Mouse (Mus musculus) heart, embryonic 16.5 days (tissue): ENCODE data around the gene Chrna9. TPM values are rescaled to one million over a fixed set of nuclear protein-coding genes. Genes with fewer than 3 reads are reported as not detected.
A peak's percentile ranks its signal among the peaks of the same experiment; 100 is the strongest.

ENCODE experiments used
- ATAC-seq: fragments of 200-750 bp; cut with Nextera tagmentation; replicated peaks from 2 replicates; pipeline ENCODE4 v1.8.0; 2017; ENCODE audit warnings: moderate number of reproducible peaks; ENCODE audit not compliant: insufficient read depth, low FRiP score; ENCODE audit errors: extremely low read depth
- H3K27ac ChIP-seq: fragments of 300-500 bp; sonication (generic); 2 replicates; pipeline ENCODE4 v1.5.1; 2014; ENCODE audit warnings: mild to moderate bottlenecking, low read length, control low read depth, moderate library complexity
- H3K27me3 ChIP-seq: fragments of 300-500 bp; sonication (generic); 2 replicates; pipeline ENCODE4 v1.6.1; 2014; ENCODE audit warnings: low read length, mixed read lengths; ENCODE audit not compliant: control insufficient read depth, insufficient read depth
- H3K36me3 ChIP-seq: fragments of 300-500 bp; sonication (generic); 2 replicates; pipeline ENCODE4 v1.6.1; 2014; ENCODE audit not compliant: control insufficient read depth, insufficient read depth
- H3K4me1 ChIP-seq: fragments of 300-500 bp; sonication (generic); 2 replicates; pipeline ENCODE4 v1.6.1; 2014; ENCODE audit warnings: low read length, mixed read lengths; ENCODE audit not compliant: control insufficient read depth, insufficient read depth
- H3K4me2 ChIP-seq: fragments of 300-500 bp; sonication (generic); 2 replicates; pipeline ENCODE4 v1.6.1; 2014; ENCODE audit warnings: low read depth, mild to moderate bottlenecking, control low read depth, low read length
- H3K4me3 ChIP-seq: fragments of 300-500 bp; sonication (generic); 2 replicates; pipeline ENCODE4 v1.5.1; 2014; ENCODE audit warnings: mild to moderate bottlenecking, control low read depth, low read length
- H3K9ac ChIP-seq: fragments of 300-500 bp; sonication (generic); 2 replicates; pipeline ENCODE4 v1.6.1; 2014; ENCODE audit warnings: low read length, control low read depth
- H3K9me3 ChIP-seq: fragments of 300-500 bp; sonication (generic); replicated peaks from 2 replicates; pipeline ENCODE4 v1.6.1; 2016; ENCODE audit warnings: low read length; ENCODE audit not compliant: control insufficient read depth
- WGBS: fragments of 180-500 bp; shearing (Covaris S2); extraction: QIAGEN DNeasy Blood & Tissue Kit; methylation state at CpG from one replicate; pipeline ENCODE4 v1.1.7; 2014; 5-methylcytosine and 5-hydroxymethylcytosine counted together
- polyA plus RNA-seq: library from polyadenylated mRNA; unstranded; fragments of >200 nt; fragmentation: Nextera tagmentation; extraction: Ambion mirVana; gene quantifications from 2 replicates; pipeline ENCODE4 v1.2.1, GENCODE M21; 2015

Chrna9 gene
- polyA plus RNA-seq, 1 experiment from 2014 or later = 7.6 TPM

- H3K4me2 ChIP-seq = no peak overlapping the region
Measured at GRCm38 (mm10) chr5:65950236-65950635, 15.5 kb downstream of the Chrna9 start.

GRCm38 (mm10) chr5:65950679-65951512 lies 16.2 kb downstream of the Chrna9 start:
- H3K27me3 ChIP-seq = no peaks in the 10 kb centered on the region
- no peak overlapping the region for H3K4me3 ChIP-seq
- no peak overlapping the region for H3K4me2 ChIP-seq
- WGBS = 76% methylated on average over 18 of the region's 18 CpGs
- peaks cover 7% of the 10 kb centered on the region for H3K4me1 ChIP-seq
- no peaks in the 10 kb centered on the region for H3K36me3 ChIP-seq
- ATAC-seq = no peak
- no peak overlapping the region for H3K27ac ChIP-seq
- no peaks in the 10 kb centered on the region for H3K9me3 ChIP-seq
- H3K9ac ChIP-seq = no peak overlapping the region

More at GRCm38 (mm10) chr5:65950236-65950635, 15.5 kb downstream of the Chrna9 start:
- Histone ChIP-seq H3K27ac (no peak overlapping the region), H3K36me3 (no peaks in the 10 kb centered on the region), H3K9ac (no peak overlapping the region), H3K9me3 (no peaks in the 10 kb centered on the region), H3K4me3 (no peak overlapping the region), H3K4me1 (peaks cover 1% of the 10 kb centered on the region; the same call in 1 of the 2 replicates), H3K27me3 (no peaks in the 10 kb centered on the region)
- ATAC-seq = no peak
- 66% methylated on average over 6 of the region's 6 CpGs for WGBS

- Histone ChIP-seq H3K9ac (no peak overlapping the region), H3K9me3 (no peaks in the 10 kb centered on the region), H3K4me3 (no peak overlapping the region), H3K4me2 (no peak overlapping the region), H3K36me3 (no peaks in the 10 kb centered on the region), H3K27me3 (no peaks in the 10 kb centered on the region), H3K4me1 (peaks cover 7% of the 10 kb centered on the region), H3K27ac (no peak overlapping the region)
- WGBS = 71% methylated on average over 4 of the region's 4 CpGs
- no peak for ATAC-seq
Measured at GRCm38 (mm10) chr5:65951513-65951909, 16.8 kb downstream of the Chrna9 start.

GRCm38 (mm10) chr5:65954130-65955080 lies 19.7 kb downstream of the Chrna9 start:
- ATAC-seq = no peak
- Histone ChIP-seq H3K27me3 (no peaks in the 10 kb centered on the region), H3K9ac (no peak overlapping the region), H3K4me1 (peaks cover 7% of the 10 kb centered on the region), H3K27ac (no peak overlapping the region), H3K9me3 (no peaks in the 10 kb centered on the region), H3K4me3 (no peak overlapping the region; the same call in 1 of the 2 replicates), H3K36me3 (no peaks in the 10 kb centered on the region), H3K4me2 (peak overlapping the region; percentile 63)
- 88% methylated on average over 16 of the region's 16 CpGs for WGBS

- H3K4me1 ChIP-seq = peaks cover 7% of the 10 kb centered on the region
- no peaks in the 10 kb centered on the region for H3K27me3 ChIP-seq
- H3K4me2 ChIP-seq = peak overlapping the region; percentile 63
- H3K27ac ChIP-seq = peak overlapping the region; percentile 52
- no peaks in the 10 kb centered on the region for H3K9me3 ChIP-seq
- H3K36me3 ChIP-seq = no peaks in the 10 kb centered on the region
- H3K9ac ChIP-seq = peak overlapping the region; percentile 32
- peak; percentile 68 for ATAC-seq
- 27% methylated on average over 23 of the region's 23 CpGs for WGBS
- peak overlapping the region; percentile 47 for H3K4me3 ChIP-seq
Measured at GRCm38 (mm10) chr5:65955343-65956143, 20.8 kb downstream of the Chrna9 start.

- ATAC-seq = no peak
- H3K27me3 ChIP-seq = no peaks in the 10 kb centered on the region
- H3K4me1 ChIP-seq = peaks cover 7% of the 10 kb centered on the region
- peak overlapping the region; percentile 47 for H3K4me3 ChIP-seq
- no peaks in the 10 kb centered on the region for H3K36me3 ChIP-seq
- H3K9ac ChIP-seq = peak overlapping the region; percentile 28; the same call in 1 of the 2 replicates
- WGBS = 79% methylated on average over 9 of the region's 9 CpGs
- no peaks in the 10 kb centered on the region for H3K9me3 ChIP-seq
- H3K27ac ChIP-seq = 0 out of 2 replicates have a peak overlapping the region, but pooled peaks have one; percentile 7
- peak overlapping the region; percentile 63 for H3K4me2 ChIP-seq
Measured at GRCm38 (mm10) chr5:65956144-65957008, 21.7 kb downstream of the Chrna9 start.

GRCm38 (mm10) chr5:65958597-65958996 lies 23.9 kb downstream of the Chrna9 start:
- Histone ChIP-seq H3K4me3 (no peak overlapping the region), H3K4me2 (no peak overlapping the region), H3K4me1 (peaks cover 7% of the 10 kb centered on the region), H3K9ac (no peak overlapping the region), H3K36me3 (no peaks in the 10 kb centered on the region), H3K27me3 (no peaks in the 10 kb centered on the region), H3K27ac (no peak overlapping the region), H3K9me3 (no peaks in the 10 kb centered on the region)
- no peak for ATAC-seq
- 4% methylated on average over 4 of the region's 4 CpGs for WGBS
